Mouse (Mus musculus) megakaryocyte, embryonic 14.5 days (primary cell): ENCODE measurements around the gene Ddx20. TPM values are rescaled to one million over a fixed set of nuclear protein-coding genes. Genes with fewer than 3 reads are reported as not detected.

Source experiments
- H3K27me3 ChIP-seq: replicated peaks from 2 replicates; pipeline ENCODE3; 2012; ENCODE audit warnings: inconsistent platforms
- H3K36me3 ChIP-seq: replicated peaks from 2 replicates; pipeline ENCODE3; 2012; ENCODE audit warnings: low read length, inconsistent platforms, mixed read lengths
- H3K4me1 ChIP-seq: 2 replicates; pipeline ENCODE4 v1.6.1; 2012; ENCODE audit warnings: inconsistent platforms
- H3K4me3 ChIP-seq: replicated peaks from 2 replicates; pipeline ENCODE3; 2012; ENCODE audit warnings: moderate library complexity, mild to moderate bottlenecking, inconsistent platforms
- H3K9me3 ChIP-seq: 2 replicates; pipeline ENCODE4 v1.6.1; 2012; ENCODE audit warnings: inconsistent platforms
- FLI1 ChIP-seq: IDR thresholded peaks from 2 replicates; pipeline ENCODE4 v1.6.1; 2012; ENCODE audit warnings: low read length, inconsistent platforms, mixed read lengths
- GATA1 ChIP-seq: IDR thresholded peaks from 3 replicates; pipeline ENCODE4 v1.6.1; 2012; ENCODE audit warnings: mixed read lengths, low read length, inconsistent platforms, borderline replicate concordance
- polyA plus RNA-seq: library from polyadenylated mRNA; stranded (reverse); fragments of >175 nt; gene quantifications from 2 replicates; pipeline ENCODE4 v1.2.3, GENCODE M21; 2012; ENCODE audit warnings: low replicate concordance; ENCODE audit not compliant: insufficient read depth

Gene Ddx20
- 2.9 TPM in 1 of 2 replicates, not detected in the other for polyA plus RNA-seq

DNA sequence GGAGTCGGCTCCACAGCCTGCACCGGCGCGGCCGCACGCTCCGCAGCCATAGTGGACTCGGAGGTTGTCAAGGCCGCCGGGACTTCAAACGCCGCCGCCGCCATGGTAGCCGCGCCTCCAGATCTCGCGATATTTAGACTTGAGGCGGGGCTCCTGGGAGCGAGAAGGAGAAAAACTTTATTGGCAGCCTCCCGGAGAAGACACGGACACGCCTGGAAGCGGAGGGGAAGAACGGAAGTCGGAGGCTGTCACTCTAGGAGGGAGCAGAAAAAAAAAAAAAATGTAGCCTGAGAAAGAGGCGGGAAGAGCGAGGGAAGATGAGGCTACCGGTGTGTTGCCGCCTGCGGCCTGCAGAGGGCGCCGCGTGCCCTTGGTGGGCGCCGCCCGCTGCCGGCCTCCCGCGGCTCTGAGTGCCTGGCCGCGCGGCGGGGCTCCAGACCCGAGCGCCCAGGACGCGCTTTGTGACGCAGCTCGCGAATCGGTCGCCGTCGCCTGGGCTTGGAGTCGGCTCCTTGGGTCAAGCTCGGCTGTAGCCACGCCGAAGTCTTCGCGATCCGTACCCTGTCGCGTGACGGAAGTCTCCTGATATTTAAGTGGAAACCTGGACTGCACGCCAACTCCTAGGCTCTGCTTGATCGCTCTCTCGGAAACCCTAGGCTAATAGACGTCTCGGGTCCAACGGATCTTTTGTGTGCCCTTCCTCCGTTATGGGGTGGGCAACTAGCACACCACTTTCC, at the start of gene Ddx20:
TSS of gene Ddx20 (minus strand) at position 251 of the 737 bp plus-strand sequence.
- peaks cover 35% of the 10 kb centered on the region for H3K4me1 ChIP-seq
- H3K9me3 ChIP-seq: no peaks in the 10 kb centered on the region
- TF ChIP-seq FLI1 (peak; percentile 47; the same call in 1 of the 2 replicates), GATA1 (no peak)
- peaks cover 23% of the 10 kb centered on the region for H3K36me3 ChIP-seq
- H3K27me3 ChIP-seq: peaks cover 2% of the 10 kb centered on the region
- peak within 1 kb of the TSS; percentile 99 for H3K4me3 ChIP-seq

DNA sequence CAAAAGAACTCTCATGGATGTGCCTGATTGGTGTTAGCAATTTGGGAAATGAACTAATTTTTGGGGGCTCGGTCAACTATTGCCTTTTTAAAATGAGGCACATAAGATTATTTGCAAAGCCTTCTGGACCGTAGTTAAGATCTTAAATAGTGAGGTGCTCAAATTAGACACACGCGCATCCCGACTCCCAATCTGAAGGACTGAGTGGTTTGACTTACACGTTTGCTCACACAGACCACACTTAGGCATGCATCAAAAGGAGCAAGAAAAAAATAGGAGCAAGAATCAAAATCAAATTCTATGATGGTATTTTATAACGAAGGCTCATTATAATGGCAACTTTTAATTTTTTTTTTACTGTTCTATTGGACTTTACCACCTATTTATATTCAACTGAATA, 49.7 kb upstream of the Ddx20 start:
- Histone ChIP-seq H3K27me3 (no peaks in the 10 kb centered on the region), H3K4me3 (no peak overlapping the region), H3K4me1 (peaks cover 22% of the 10 kb centered on the region), H3K36me3 (peaks cover 96% of the 10 kb centered on the region), H3K9me3 (no peaks in the 10 kb centered on the region)
- TF ChIP-seq FLI1 (no peak), GATA1 (no peak)

DNA sequence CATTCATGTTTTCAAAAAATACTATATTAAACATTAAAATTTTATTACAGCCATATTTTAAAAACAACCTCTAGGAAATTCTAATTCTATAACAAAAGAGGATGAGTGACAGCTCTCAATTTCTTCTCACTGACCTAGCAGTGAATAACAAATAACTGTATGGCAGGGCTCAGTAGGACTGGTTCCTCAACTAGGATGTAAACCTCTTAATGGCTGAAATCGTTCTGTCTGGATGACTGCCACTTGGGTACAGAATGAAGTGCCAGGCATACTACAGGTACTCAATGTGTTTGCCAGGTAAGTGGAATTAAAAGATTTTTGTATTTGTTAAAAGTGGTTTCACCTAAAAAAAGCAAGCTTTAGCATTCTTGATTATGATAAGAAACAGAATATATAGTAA, 48.8 kb upstream of the Ddx20 start:
- no peak overlapping the region for H3K4me3 ChIP-seq
- TF ChIP-seq FLI1: no peak
- TF ChIP-seq GATA1: no peak
- H3K27me3 ChIP-seq: no peaks in the 10 kb centered on the region
- peaks cover 97% of the 10 kb centered on the region for H3K36me3 ChIP-seq
- H3K4me1 ChIP-seq: peaks cover 22% of the 10 kb centered on the region
- no peaks in the 10 kb centered on the region for H3K9me3 ChIP-seq

DNA sequence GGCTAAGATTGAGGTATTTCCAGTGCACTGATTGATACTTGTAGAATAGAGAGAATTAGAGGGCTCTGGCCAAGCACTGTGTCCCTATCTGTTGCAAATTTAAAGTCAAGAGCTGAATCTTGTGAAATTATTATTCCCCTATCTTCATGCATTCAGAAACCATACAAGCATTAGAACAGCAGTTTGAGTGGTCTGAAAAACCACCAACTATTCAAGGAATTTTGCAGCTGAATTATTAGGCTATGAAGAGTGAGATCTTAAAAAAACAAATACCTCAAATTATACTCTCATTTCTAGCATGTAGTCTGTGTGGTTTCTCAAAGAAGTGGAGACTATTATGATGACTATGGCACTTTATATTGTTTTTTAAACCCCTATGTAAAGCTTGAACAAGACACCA, 47.9 kb upstream of the Ddx20 start:
- H3K27me3 ChIP-seq: no peaks in the 10 kb centered on the region
- no peak overlapping the region for H3K4me3 ChIP-seq
- H3K4me1 ChIP-seq: peaks cover 16% of the 10 kb centered on the region
- TF ChIP-seq GATA1: no peak
- TF ChIP-seq FLI1: no peak
- H3K36me3 ChIP-seq: peaks cover 98% of the 10 kb centered on the region
- H3K9me3 ChIP-seq: no peaks in the 10 kb centered on the region

DNA sequence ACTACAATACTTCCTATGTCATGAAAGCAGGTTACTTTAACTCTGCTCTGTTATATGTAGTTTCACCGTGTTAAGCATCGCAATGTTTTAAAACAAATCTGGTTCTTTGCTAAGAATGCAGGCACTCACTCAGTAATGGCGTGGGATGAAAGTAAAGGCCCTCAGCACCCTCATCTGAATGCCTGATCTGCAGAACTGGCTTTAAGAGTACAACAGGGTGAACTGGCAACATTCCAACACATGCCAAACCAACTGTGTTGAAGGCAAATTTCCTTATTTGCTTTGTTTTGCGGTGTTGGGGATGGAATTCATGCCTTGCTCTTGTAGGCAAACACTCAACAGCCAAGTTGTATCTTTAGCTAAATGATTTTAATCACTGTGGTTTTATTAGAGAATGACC, 46.2 kb upstream of the Ddx20 start:
- H3K27me3 ChIP-seq: no peaks in the 10 kb centered on the region
- TF ChIP-seq FLI1: no peak
- no peak for TF ChIP-seq GATA1
- no peaks in the 10 kb centered on the region for H3K9me3 ChIP-seq
- peaks cover 97% of the 10 kb centered on the region for H3K36me3 ChIP-seq
- peaks cover 15% of the 10 kb centered on the region for H3K4me1 ChIP-seq
- no peak overlapping the region for H3K4me3 ChIP-seq

DNA sequence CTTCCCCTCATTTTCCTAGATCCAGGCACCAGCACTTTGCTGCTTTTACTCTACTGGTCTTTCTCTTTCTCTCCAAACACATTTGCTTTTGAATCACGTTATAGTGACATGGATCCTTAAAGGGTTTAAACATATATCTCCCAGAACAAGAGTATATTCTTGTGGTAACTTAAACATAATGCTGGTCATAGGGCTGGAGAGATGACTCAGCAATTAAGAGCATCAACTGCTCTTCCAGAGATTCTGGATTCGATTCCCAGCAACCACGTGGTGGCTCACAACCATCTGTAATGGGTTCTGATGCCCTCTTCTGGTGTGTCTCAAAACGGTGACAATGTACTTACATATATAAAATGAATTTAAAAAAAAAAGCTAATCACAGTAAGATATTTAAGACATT, 45.0 kb upstream of the Ddx20 start:
- Histone ChIP-seq H3K36me3 (peaks cover 94% of the 10 kb centered on the region), H3K4me1 (peaks cover 15% of the 10 kb centered on the region), H3K4me3 (no peak overlapping the region), H3K9me3 (no peaks in the 10 kb centered on the region), H3K27me3 (no peaks in the 10 kb centered on the region)
- no peak for TF ChIP-seq GATA1
- no peak for TF ChIP-seq FLI1

DNA sequence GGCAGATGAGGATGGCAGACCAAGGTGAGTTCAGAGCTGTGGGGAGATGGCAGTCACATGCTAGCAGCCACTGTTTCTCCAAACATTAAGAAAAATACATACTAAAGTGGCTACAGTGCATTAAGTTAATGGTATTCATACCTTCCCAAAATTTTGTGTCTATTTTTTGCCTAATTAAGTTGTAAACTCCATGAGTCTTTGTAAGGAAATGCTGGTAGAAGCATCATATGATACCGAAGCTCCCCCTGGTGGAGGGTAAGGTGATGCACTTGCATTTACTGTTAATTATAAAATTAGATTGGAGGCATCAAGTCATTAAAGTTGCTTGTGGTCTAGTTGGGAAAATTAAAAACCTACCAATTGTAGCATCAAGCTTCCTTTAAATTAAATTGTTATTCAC, 38.7 kb upstream of the Ddx20 start:
- Histone ChIP-seq H3K4me1 (peaks cover 38% of the 10 kb centered on the region), H3K4me3 (no peak overlapping the region), H3K27me3 (no peaks in the 10 kb centered on the region), H3K9me3 (no peaks in the 10 kb centered on the region), H3K36me3 (peaks cover 77% of the 10 kb centered on the region)
- TF ChIP-seq GATA1 (no peak), FLI1 (no peak)

DNA sequence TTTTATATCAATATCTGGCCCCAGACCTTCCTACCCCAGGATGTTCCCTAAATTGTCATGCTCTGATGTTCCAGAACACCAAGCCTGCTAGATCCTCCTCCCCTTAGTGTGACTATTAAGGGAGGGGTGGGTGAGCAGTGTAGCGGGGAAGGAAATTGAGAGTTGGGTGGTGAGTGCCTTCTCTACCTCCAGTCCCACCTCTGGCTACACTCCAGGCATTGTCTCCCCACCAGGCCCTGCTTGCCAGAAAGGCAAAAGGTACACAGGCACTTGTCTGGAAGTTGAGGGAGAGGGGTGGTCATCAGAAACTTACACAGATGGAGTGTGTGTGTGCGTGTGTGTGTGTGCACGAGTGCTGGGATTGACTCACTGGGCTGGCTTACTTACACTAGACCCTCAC, 35.1 kb upstream of the Ddx20 start:
- H3K36me3 ChIP-seq: peaks cover 63% of the 10 kb centered on the region

DNA sequence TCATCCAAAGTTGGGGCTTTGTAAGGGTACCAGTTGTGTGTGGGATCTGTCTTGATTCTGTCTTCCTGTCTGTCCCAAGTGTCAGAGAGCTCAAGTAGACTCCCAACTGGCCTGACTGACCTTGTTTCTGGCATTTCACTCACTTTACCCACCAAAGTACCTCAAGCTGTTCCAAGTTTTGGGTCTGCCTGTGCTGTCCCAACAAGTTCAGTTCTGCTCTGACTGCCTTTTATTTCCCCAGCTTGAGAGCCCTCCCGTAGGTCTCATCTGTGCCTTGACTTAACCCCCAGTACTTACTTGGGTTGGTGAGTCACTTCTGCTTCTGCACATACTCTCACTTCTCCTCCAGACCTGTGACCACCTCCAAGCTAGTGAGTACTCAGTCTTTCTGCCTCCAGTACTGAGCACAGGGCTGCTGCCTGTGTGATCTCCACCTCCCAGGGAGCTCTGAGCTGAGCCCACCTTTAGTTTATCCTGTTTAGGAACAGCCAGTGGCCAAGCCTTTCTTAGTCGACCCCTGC, 34.4 kb upstream of the Ddx20 start:
- TF ChIP-seq FLI1: no peak
- no peak for TF ChIP-seq GATA1

More for the DNA sequence above, 35.1 kb upstream of the Ddx20 start:
- H3K4me3 ChIP-seq: no peak overlapping the region
- H3K9me3 ChIP-seq: no peaks in the 10 kb centered on the region
- no peaks in the 10 kb centered on the region for H3K27me3 ChIP-seq
- H3K4me1 ChIP-seq: peaks cover 66% of the 10 kb centered on the region
- TF ChIP-seq GATA1: no peak
- TF ChIP-seq FLI1: no peak

DNA sequence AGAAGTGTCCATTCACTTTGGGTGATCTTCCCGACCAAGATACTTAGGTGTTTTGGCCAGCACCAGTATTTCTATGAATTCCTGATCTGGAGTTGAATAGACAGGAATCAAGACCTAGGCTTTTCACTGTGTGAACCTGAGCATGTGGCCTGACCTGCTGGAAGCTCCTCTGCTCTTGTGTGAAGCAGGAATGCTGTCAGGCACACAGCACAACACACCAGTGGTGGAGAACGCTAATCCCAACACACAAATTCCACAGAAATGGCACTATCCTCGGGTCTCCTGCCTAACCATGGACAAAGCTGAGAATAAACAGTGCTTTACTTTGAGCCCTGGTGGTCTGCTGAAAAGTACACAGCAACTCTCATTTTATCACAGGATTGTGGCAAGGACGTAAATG, 33.1 kb upstream of the Ddx20 start:
- peaks cover 63% of the 10 kb centered on the region for H3K36me3 ChIP-seq
- no peak for TF ChIP-seq FLI1

More for the DNA sequence above, 34.4 kb upstream of the Ddx20 start:
- no peaks in the 10 kb centered on the region for H3K9me3 ChIP-seq
- H3K4me1 ChIP-seq: peaks cover 66% of the 10 kb centered on the region
- no peaks in the 10 kb centered on the region for H3K27me3 ChIP-seq
- H3K4me3 ChIP-seq: no peak overlapping the region
- peaks cover 63% of the 10 kb centered on the region for H3K36me3 ChIP-seq

DNA sequence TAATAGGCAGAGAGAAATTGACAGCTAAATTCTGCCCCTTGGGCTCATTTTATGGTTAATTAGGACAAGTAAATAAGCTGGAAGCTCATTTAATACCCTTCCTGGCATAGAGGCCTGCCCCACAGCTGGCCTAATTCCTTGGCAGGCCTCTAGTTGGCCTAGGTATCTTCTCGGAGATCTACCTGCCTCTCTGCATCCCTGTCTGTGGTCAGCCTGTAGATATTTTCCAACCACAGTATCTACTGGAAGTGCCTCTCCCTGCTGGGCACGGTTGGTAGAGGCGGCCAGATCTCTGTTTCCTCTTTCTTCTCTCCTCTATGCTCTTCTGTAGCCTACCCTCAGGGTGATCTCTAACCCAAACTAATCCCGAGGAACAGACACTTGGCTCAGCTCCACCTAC, 32.6 kb upstream of the Ddx20 start:
- Histone ChIP-seq H3K4me1 (peaks cover 64% of the 10 kb centered on the region), H3K27me3 (no peaks in the 10 kb centered on the region), H3K4me3 (no peak overlapping the region), H3K36me3 (peaks cover 61% of the 10 kb centered on the region), H3K9me3 (no peaks in the 10 kb centered on the region)
- no peak for TF ChIP-seq GATA1
- TF ChIP-seq FLI1: no peak

More for the DNA sequence above, 33.1 kb upstream of the Ddx20 start:
- peaks cover 68% of the 10 kb centered on the region for H3K4me1 ChIP-seq
- H3K9me3 ChIP-seq: no peaks in the 10 kb centered on the region
- no peaks in the 10 kb centered on the region for H3K27me3 ChIP-seq
- H3K4me3 ChIP-seq: no peak overlapping the region
